Mouse (Mus musculus) heart, postnatal 0 days (tissue): ENCODE results near the gene Fcrl6.

Experiments
- CTCF ChIP-seq: IDR thresholded peaks from 2 replicates; pipeline ENCODE4 v1.5.1; 2016; ENCODE audit warnings: antibody characterized with exemption, control low read depth, low read depth
- EP300 ChIP-seq: IDR thresholded peaks from 2 replicates; pipeline ENCODE4 v1.6.1; 2016; ENCODE audit warnings: antibody characterized with exemption, low read depth

GRCm38 (mm10) chr1:172634136-172634535, 31.8 kb upstream of the Fcrl6 start:
- TF ChIP-seq EP300 (no peak), CTCF (no peak)
